Mouse (Mus musculus): ENCODE measurements around the gene Tenm4. TPM values are rescaled to one million over a fixed set of nuclear protein-coding genes. Genes with fewer than 3 reads are reported as not detected.

Tenm4 gene
- total and polyA plus RNA-seq, 2 experiments from 2014 or later = 1.4 to 5.9 TPM

- peaks cover 6% of the 10 kb centered on the region; the same call in 1 of the 2 replicates for H3K4me1 ChIP-seq (ENCODE audit: control insufficient read depth, insufficient read depth)
- TF ChIP-seq CTCF (IDR thresholded peaks at IDR 0.05; ENCODE audit: low read depth) (no peak), EP300 (IDR thresholded peaks at IDR 0.05; ENCODE audit: low read depth) (no peak)
- ATAC-seq (ENCODE audit: insufficient read depth, low read depth) = no peak
- no peak overlapping the region for H3K4me2 ChIP-seq (ENCODE audit: low read depth, low read length)
- H3K9me3 ChIP-seq (replicated peaks; ENCODE audit: control insufficient read depth, low read length) = no peaks in the 10 kb centered on the region
- H3K4me3 ChIP-seq (ENCODE audit: low read depth, low read length) = no peak overlapping the region
- H3K27ac ChIP-seq (ENCODE audit: low read depth) = no peak overlapping the region
- H3K36me3 ChIP-seq (replicated peaks; ENCODE audit: control insufficient read depth, insufficient read depth, low read length) = no peaks in the 10 kb centered on the region
- WGBS = 81% methylated on average over 6 of the region's 6 CpGs
- no peak for DNase-seq (ENCODE audit: low spot score)
- H3K9ac ChIP-seq (replicated peaks; ENCODE audit: low read depth, low read length) = no peak overlapping the region
- no peaks in the 10 kb centered on the region for H3K27me3 ChIP-seq (ENCODE audit: control insufficient read depth, insufficient read depth, low read length)
Measured at GRCm38 (mm10) chr7:96308106-96308505, 137.1 kb downstream of the Tenm4 start.

DNA sequence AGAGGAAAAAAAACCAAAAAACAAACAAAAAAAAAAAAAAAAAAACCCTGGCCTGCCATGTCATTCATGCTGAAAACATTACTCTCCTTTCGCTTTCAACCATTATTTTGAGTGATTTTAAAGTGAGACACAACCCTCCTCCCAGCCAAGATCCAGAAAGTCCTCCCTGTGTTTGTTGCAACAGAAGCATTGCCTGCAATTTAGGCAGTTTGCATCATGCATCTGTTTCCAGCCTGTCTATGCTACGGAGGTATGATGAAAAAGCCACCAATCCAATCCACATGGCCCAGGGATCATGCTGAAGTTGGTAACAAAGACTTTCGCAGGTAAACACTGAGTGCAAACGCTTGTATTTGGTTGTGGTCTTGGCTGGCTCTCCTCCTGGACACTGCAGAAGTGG lies 158.3 kb downstream of the Tenm4 start:
- H3K36me3 ChIP-seq (replicated peaks; ENCODE audit: control insufficient read depth, insufficient read depth, low read length) = no peaks in the 10 kb centered on the region
- DNase-seq (ENCODE audit: low spot score) (no peak), ATAC-seq (ENCODE audit: insufficient read depth, low read depth) (no peak)
- no peak overlapping the region for H3K4me2 ChIP-seq (ENCODE audit: low read depth, low read length)
- 0 out of 2 replicates have a peak, but pooled peaks cover 3% of the 10 kb centered on the region for H3K9me3 ChIP-seq (replicated peaks; ENCODE audit: control insufficient read depth, low read length)
- H3K4me1 ChIP-seq (ENCODE audit: control insufficient read depth, insufficient read depth) = no peaks in the 10 kb centered on the region
- H3K4me3 ChIP-seq (ENCODE audit: low read depth, low read length) = no peak overlapping the region
- no peaks in the 10 kb centered on the region for H3K27me3 ChIP-seq (ENCODE audit: control insufficient read depth, insufficient read depth, low read length)
- H3K9ac ChIP-seq (replicated peaks; ENCODE audit: low read depth, low read length) = no peak overlapping the region
- WGBS = 82% methylated on average over 4 of the region's 4 CpGs
- H3K27ac ChIP-seq (ENCODE audit: low read depth) = no peak overlapping the region
- TF ChIP-seq EP300 (IDR thresholded peaks at IDR 0.05; ENCODE audit: low read depth) (no peak), CTCF (IDR thresholded peaks at IDR 0.05; ENCODE audit: low read depth) (no peak)

- no peaks in the 10 kb centered on the region for H3K9me3 ChIP-seq (replicated peaks; ENCODE audit: control insufficient read depth, low read length)
- DNase-seq (ENCODE audit: low spot score) (no peak), ATAC-seq (ENCODE audit: insufficient read depth, low read depth) (no peak)
- H3K4me3 ChIP-seq (ENCODE audit: low read depth, low read length) = no peak overlapping the region
- no peaks in the 10 kb centered on the region for H3K27me3 ChIP-seq (ENCODE audit: control insufficient read depth, insufficient read depth, low read length)
- no peak overlapping the region for H3K27ac ChIP-seq (ENCODE audit: low read depth)
- H3K4me1 ChIP-seq (ENCODE audit: control insufficient read depth, insufficient read depth) = no peaks in the 10 kb centered on the region
- H3K36me3 ChIP-seq (replicated peaks; ENCODE audit: control insufficient read depth, insufficient read depth, low read length) = no peaks in the 10 kb centered on the region
- no peak overlapping the region for H3K9ac ChIP-seq (replicated peaks; ENCODE audit: low read depth, low read length)
- 66% methylated on average over 1 of the region's 1 CpGs for WGBS
- no peak overlapping the region for H3K4me2 ChIP-seq (ENCODE audit: low read depth, low read length)
- TF ChIP-seq CTCF (IDR thresholded peaks at IDR 0.05; ENCODE audit: low read depth) (no peak), EP300 (IDR thresholded peaks at IDR 0.05; ENCODE audit: low read depth) (no peak)
Measured at GRCm38 (mm10) chr7:96331186-96331585, 160.1 kb downstream of the Tenm4 start.

GRCm38 (mm10) chr7:96334361-96334760 lies 163.3 kb downstream of the Tenm4 start:
- no peak for TF ChIP-seq CTCF (IDR thresholded peaks at IDR 0.05; ENCODE audit: low read depth)
- no peak for TF ChIP-seq EP300 (IDR thresholded peaks at IDR 0.05; ENCODE audit: low read depth)
- ATAC-seq (ENCODE audit: insufficient read depth, low read depth) (no peak), DNase-seq (ENCODE audit: low spot score) (peak; percentile 24)
- H3K27me3 ChIP-seq (ENCODE audit: control insufficient read depth, insufficient read depth, low read length) = no peaks in the 10 kb centered on the region
- H3K4me1 ChIP-seq (ENCODE audit: control insufficient read depth, insufficient read depth) = no peaks in the 10 kb centered on the region
- no peak overlapping the region for H3K4me3 ChIP-seq (ENCODE audit: low read depth, low read length)
- H3K9me3 ChIP-seq (replicated peaks; ENCODE audit: control insufficient read depth, low read length) = no peaks in the 10 kb centered on the region
- 26% methylated on average over 2 of the region's 2 CpGs for WGBS
- H3K36me3 ChIP-seq (replicated peaks; ENCODE audit: control insufficient read depth, insufficient read depth, low read length) = no peaks in the 10 kb centered on the region
- no peak overlapping the region for H3K4me2 ChIP-seq (ENCODE audit: low read depth, low read length)
- no peak overlapping the region for H3K9ac ChIP-seq (replicated peaks; ENCODE audit: low read depth, low read length)
- H3K27ac ChIP-seq (ENCODE audit: low read depth) = no peak overlapping the region

- ATAC-seq (ENCODE audit: insufficient read depth, low read depth) (no peak), DNase-seq (ENCODE audit: low spot score) (no peak)
- Histone ChIP-seq H3K4me1 (ENCODE audit: control insufficient read depth, insufficient read depth) (no peaks in the 10 kb centered on the region), H3K9ac (replicated peaks; ENCODE audit: low read depth, low read length) (no peak overlapping the region), H3K36me3 (replicated peaks; ENCODE audit: control insufficient read depth, insufficient read depth, low read length) (no peaks in the 10 kb centered on the region), H3K27me3 (ENCODE audit: control insufficient read depth, insufficient read depth, low read length) (no peaks in the 10 kb centered on the region), H3K4me2 (ENCODE audit: low read depth, low read length) (no peak overlapping the region), H3K27ac (ENCODE audit: low read depth) (no peak overlapping the region), H3K9me3 (replicated peaks; ENCODE audit: control insufficient read depth, low read length) (no peaks in the 10 kb centered on the region), H3K4me3 (ENCODE audit: low read depth, low read length) (no peak overlapping the region)
- no peak for TF ChIP-seq CTCF (IDR thresholded peaks at IDR 0.05; ENCODE audit: low read depth)
- no peak for TF ChIP-seq EP300 (IDR thresholded peaks at IDR 0.05; ENCODE audit: low read depth)
Measured at GRCm38 (mm10) chr7:96336376-96336775, 165.3 kb downstream of the Tenm4 start.

GRCm38 (mm10) chr7:96340826-96341225 lies 169.8 kb downstream of the Tenm4 start:
- no peaks in the 10 kb centered on the region for H3K9me3 ChIP-seq (replicated peaks; ENCODE audit: control insufficient read depth, low read length)
- no peaks in the 10 kb centered on the region for H3K4me1 ChIP-seq (ENCODE audit: control insufficient read depth, insufficient read depth)
- no peak overlapping the region for H3K27ac ChIP-seq (ENCODE audit: low read depth)
- DNase-seq (ENCODE audit: low spot score) (no peak), ATAC-seq (ENCODE audit: insufficient read depth, low read depth) (no peak)
- no peak overlapping the region for H3K9ac ChIP-seq (replicated peaks; ENCODE audit: low read depth, low read length)
- no peaks in the 10 kb centered on the region for H3K27me3 ChIP-seq (ENCODE audit: control insufficient read depth, insufficient read depth, low read length)
- H3K4me3 ChIP-seq (ENCODE audit: low read depth, low read length) = no peak overlapping the region
- no peak overlapping the region for H3K4me2 ChIP-seq (ENCODE audit: low read depth, low read length)
- TF ChIP-seq CTCF (IDR thresholded peaks at IDR 0.05; ENCODE audit: low read depth) (no peak), EP300 (IDR thresholded peaks at IDR 0.05; ENCODE audit: low read depth) (no peak)
- WGBS = 49% methylated on average over 5 of the region's 5 CpGs
- no peaks in the 10 kb centered on the region for H3K36me3 ChIP-seq (replicated peaks; ENCODE audit: control insufficient read depth, insufficient read depth, low read length)

Data from heart, postnatal 0 days (tissue).